Mouse (Mus musculus) T-cell, adult 2 months (primary cell): ENCODE results near the gene Lhpp.

ENCODE experiments used
- DNase-seq: peaks from one replicate; pipeline ENCODE4 v3.0.0; 2022; ENCODE audit warnings: low spot score

Gene Lhpp

DNA sequence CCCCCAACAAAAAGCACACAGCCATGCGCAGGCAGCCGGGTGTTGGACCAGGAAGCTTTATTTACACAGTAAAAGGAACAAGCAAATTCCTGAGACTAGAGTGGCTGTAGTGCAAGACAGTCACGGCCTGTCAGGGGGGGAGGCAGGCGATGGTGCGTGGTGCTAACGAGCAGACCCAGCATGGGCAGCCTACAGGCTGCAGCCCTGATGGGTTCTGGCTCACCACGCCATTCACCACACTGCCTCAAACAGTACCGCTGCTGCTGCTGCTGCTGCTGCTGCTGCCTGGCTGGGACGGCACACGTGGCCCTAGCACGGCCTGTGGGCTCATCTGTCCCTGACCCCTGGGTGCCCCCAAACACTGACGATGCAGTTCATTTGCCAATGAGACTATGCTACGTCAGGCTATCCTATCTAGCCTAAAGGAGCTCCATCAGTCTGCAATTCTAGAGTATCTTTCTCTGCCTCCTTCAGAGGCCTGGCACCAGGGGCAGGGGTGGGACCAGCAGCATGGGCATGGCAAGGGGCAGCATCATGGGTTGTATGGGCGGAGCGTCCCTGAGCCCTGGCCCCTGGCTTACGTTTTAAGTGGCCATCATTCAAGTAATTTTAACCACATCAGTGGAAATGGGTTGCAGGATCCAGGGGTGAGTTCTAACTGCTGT, 101.7 kb downstream of the Lhpp start:
- no peak for DNase-seq

DNA sequence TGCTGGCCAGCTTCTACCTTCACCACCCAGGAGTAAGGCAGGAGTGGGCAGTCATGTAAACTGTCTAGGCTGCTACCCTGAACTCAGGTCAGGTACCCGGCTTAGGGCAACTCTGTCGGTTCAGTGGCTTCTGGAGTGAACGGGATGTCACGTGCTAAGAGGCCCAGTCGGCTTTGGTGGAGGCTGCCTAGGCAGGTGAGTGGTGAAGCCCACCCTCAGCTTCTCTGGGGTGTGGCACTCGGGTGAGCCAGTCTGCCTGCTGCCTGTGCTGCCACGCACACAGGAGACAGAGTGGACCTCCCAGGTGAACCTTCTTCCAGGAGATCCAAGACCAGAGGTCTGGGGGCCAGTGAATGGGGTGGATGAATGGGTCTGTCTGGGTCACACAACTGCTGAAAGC, 102.5 kb downstream of the Lhpp start:
- DNase-seq, result no peak

DNA sequence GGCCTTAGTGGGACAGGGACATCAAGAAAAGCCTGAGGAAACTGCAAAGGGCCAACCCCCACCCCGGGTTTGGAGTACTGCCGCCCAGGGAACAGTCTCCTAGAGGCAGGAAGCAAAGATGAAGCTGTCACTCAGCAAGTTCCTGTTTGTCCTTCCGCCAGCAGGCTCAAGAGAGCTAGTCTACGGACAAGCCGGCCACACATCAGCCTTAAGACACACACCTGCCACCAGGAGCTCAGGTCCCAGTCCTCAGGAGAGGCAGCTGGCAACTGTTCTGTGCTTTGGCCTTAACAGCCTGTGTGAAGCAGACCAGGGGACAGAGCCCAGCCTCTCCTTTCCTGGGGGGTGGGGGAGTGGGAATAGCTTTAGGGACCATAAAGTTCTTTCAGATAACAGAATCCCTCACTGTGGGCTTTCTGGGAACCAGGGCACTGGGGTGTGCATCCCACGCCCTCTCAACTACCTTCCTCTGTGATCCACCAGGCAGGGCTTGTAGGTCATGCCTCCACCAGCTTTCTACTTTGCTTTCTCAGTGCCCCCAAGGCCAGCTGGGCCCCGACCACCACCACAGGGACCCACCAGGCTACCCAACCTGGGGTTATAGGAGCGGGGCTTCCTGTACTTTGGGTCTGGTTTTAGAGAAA, 103.2 kb downstream of the Lhpp start:
- DNase-seq, result no peak

DNA sequence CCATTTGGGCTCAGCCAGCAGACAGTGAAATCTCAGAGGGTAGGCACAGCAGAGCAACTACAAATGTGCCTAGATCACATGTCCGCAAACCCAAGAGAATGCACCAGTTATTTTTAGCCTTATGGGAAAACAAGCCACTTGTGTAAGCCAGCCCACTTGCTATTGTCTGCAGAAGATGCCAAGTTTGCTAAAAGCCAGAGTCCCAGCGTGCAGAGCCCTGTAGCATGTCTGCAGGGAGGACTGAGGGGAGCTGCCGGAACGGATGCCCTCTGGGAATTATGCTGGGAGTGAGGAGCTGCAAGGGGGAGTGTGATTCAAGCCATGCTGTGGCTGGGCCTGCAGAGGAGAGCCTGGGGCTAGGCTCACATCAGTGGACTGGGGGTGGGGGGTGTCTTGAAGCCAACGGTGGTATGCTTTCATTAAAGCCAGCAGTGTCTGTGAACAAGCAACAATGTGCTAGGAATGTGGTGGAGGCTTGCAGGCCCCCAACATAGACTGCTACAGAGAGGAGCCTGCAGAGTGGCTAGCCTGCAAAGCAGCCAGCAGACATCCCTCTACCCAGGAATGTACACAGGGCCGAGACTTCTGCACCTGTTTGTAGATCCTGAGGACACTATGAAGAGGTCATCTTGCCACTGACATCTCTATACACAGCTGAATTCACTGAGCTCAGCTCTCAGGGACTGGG, 103.9 kb downstream of the Lhpp start:
- no peak for DNase-seq

DNA sequence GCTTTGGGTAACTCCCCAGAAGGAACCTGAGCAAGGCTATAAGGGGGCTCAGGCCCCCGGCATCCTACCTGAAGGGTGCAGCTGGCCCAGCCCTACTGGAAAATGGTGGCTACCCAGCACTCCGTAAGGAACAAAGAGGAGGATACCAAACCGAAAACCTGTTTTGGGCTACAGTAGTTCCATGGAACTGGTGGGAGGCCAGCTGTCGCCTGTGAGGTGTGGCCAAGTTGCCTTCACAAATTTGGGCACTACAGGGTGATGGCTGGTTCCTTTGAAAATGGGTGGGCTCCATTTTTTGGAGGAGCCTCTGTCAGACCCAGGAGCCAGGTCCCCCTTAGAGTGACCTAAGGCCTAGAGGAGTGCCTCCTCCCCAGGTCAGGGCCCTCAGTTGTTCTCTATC, 104.8 kb downstream of the Lhpp start:
- DNase-seq, result no peak

DNA sequence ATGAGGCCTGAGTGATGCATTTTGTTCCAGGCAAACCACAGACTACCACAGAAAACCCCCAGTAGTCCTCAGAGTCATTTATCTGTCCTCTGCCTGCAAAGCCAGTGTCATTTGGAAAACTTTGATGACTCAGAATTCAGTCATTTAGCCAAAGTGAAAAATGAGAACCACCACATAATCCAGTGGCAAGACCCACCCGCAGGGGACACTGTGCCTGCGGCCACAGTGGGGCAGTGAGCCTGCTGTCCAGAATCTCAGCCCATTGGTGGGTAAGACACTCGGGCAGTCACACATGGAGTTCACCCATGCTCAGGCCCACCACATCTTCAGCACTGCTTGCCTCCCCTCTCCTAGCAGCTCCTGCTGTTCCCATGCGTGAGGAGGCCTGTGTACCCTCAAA, 109.1 kb downstream of the Lhpp start:
- no peak for DNase-seq

DNA sequence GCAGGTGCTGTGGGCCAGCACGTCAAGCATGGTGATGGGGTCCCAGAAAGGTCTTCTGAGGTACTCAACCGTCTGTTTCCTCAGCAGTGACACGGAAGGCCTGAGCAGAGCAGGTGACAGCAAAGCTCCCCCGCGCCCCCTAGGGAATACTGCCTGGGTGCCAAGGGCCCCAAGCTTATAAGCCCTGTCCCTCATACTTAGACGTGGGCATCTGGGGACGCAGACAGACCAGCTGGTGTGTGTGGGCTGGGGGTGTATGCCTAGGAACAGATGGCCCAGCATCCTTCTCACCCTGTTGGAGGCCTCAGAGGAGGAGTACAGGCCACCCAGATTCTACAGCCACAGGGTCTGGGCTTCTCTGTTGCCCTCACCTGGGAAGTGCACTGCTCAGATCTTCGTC, 110.1 kb downstream of the Lhpp start:
- peak; percentile 13 for DNase-seq

DNA sequence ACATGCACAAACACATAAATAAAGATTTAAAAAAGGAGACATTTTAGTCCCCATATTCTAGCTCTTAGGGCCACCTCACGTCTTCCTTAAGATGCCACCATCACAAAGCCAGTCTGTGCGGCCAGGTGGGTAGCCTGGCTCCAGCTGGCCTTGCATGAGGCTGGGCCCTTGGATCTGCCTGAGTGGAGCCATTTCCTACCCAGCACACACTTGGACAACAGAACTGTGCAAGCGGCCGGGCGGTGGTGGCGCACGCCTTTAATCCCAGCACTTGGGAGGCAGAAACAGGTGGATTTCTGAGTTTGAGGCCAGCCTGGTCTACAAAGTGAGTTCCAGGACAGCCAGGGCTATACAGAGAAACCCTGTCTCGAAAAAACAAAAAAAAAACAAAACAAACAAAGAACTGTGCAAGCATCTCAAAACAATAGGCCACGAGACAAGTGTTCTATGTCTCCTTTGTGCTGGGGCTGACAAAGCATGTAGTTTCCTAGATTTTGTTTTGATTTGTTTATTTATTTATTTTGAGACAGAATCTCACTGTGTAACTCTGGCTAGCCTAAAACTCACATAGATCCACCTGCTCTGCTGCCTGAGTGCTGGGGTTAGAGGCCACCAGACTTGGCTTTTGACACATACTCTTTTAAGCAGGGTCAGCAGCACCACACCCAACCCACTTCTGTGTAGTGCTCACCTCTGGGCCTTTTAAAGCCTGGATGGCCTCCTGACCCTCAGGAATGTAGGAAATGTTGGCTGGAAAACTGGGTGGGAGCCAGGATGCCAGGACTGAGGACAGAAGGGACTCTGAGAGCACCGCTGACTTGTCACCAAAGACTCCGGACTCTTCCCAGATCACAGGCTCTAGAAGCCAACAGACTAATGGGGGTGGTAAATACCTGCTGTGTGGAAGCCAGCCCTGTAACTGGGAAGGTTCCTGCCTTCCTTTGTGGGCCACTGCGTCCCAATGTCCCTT, 112.2 kb downstream of the Lhpp start:
- DNase-seq, result no peak

DNA sequence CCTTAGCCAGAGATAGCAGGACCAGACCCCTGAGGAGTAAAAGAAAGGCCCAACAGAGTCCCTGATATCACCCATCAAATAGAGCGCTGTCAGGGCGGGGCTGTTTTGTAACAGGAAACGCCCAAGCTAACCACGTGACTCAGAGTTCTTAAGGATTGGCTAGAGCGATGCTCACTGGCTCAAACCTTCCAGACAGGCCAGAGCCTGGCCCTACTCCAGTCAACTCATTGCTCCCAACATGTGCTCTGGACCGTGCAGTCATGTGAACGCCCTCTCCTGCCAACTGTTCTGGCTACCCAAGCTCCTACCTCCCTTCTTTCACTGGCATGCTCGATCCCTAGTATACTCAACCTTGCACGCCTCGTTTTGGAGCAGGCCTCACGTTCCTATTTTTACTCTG, 113.5 kb downstream of the Lhpp start:
- DNase-seq, result peak; percentile 17

DNA sequence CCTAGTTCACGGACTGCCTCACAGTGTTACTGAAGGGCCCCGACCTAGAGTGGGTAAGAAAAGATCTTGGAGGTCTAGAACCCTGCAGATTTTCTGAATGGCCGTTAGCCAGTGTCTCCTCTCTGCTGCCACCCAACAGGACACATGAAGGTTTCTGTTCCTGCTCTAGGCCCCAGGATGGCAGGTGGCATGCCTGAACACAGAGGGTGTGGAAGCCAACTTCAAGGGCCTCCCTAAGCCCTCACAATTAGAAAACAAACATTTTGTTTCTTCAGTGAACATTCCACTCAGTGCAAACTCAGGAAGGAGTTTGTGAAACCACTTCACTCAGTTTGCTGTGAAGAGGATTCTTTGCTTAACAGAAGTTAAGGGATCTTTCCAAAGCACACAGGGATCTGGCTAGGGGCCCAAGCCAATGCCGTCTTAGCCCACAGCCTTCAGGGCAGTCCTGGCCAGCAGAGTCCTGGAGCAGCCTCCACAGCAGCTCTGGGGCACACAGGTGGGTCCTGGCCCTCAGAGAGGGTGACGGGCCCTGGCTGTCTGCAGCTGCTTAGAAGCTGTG, 114.1 kb downstream of the Lhpp start:
- DNase-seq, result no peak

DNA sequence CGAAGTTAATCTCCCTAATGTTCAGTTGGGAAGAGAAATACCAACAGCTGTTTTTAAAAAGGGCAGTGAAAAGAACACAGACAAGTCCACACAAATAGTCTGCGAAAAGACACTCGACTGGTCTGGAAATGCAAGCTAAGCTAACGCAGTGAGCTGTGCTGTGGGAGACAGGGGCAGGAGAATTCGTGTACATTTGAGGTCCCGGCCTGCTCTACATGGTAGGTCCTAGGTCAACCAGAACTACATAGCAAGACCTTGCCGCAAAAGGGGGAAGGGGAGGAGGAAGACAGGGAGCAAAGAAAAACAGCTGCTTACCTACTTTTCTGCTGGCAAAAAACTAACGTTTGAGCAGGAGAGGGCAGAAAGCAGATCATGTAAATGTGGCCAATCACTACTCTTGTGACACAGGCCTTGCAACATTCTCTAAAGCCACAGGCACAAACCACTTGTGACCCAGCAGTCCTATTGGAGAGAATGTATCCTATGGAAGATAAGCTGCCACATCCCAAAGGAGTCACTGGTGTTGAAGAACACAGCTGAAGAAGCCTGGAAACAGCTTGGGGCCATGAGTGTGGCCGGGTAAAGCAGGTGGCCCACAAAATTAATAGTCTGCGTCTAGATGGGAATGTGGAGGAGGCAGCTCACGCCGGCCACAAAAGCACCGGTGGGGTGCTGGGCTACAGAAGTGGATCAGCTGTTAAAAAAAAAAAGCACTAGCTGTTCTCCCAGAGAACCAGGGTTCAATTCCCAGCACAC, 115.8 kb downstream of the Lhpp start:
- DNase-seq, result no peak

DNA sequence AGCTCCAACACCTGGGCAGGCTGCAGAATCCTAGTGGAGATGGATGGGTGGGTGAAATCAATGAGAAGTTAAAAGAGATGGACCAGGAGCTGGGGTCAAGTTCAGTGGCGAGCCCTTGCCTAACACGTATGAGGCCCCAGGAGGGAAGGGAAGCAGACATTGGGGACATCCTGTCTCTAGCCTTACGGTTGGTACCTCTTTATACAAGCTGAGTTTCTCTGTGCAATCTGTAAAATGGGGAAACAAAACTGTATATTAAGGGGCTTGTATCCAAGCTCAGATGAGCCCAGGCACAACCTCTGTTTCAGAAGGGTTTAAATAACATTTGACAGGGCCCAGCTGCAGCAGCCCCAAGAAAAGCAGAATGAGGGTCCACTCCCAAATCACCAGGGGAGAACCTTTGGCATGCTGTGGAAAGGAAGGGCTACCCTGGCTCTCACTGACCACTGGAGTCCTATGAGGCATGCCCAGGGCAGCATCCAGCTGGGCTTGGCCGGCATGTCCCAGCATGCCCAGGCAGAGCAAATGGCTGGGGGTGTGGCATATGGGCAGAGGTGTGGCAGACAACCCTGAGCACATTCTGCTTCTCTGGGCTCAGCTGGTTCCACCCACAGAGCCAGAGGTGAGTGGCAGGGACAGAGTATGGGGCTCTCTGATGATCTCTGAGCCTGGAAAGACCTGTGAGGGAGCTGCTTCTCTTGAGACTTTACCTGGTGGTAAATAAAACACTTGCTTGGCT, 118.8 kb downstream of the Lhpp start:
- no peak for DNase-seq

DNA sequence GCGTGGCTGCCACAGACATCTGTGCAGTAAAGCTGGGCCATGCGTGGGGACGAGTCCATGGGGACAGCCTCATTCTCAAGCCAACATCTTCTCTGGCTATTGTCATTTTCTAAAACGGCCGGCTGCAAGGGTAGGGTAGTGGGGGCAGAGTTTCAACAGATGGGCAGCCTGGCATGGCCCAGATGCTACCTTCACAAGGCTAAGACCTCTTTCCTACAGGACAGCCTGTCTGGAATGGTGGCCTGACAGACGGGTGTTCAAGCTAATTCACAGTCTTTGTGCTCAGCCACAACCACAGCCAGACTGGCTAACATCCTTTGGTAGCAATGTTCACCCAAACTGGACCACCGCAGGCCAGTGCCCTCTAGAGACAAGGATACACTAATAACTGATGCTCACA, 120.1 kb downstream of the Lhpp start:
- no peak for DNase-seq

DNA sequence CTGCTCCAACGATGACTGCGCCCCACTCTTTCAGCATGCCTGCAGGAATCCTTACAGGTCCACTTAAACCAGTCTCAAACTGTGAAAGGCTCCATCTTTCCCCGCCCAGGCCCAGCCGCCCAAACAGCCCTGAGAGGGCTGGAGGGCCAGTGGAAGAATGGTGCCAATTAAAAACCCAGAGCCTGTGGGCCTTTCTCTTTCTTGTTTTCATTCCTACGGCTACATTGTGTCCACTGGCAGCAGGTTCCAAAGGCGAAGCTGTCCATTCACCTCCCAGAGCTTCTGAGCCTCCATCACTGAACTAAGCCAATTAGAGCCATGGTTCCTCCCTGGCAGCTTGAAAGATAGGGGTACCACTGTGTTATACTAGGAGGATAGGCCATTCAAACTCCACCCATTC, 121.1 kb downstream of the Lhpp start:
- no peak for DNase-seq

DNA sequence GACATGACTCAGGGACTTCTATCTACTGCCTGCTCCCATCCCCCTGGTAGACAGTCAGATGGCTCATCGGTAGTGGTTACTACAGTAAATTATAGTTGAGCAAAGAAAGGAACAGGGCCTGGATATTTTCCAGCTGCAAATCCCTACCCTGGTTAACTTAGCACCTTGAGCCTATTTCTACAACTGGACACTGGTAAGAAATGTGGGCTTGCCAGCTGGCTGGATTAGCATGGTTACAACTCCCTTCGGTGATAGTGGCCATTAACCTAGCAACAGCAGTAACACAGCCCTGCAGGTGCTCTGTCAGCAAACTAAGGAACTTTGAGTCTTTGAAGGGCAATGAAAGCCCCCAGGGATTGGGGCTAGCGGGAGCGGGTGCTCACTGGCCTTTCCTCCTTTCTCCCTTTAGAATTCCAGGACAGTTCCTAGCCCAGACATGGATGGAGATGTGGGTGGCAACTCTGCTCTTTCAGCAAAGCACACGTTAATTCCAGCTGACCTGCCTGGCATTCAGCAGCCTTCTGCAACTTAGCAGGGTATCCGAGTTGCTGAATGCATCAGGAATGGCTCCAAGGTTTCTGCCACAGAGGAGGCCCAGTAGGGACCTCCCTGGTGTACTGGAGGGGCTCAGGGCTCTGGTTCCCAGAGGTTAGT, 121.8 kb downstream of the Lhpp start:
- DNase-seq, result no peak

DNA sequence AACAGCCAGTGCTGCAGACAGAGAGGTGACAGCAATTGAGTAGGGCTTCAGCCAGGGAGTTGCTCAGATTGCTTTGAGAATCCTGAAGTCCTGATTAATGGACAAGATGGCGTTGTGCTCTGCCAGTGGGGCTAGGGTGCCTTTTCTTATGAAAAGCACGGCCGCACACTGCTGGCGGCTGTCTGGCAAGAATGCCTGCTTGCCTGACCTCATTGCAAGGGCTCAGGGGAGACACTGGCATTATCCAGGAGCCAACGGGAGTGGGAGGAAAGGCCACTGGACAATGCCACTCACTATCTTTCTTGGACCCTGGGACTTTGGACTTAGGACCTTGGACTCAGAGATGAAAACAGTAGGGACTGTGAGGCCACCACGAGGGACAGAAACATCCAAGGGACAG, 123.1 kb downstream of the Lhpp start:
- DNase-seq, result no peak

DNA sequence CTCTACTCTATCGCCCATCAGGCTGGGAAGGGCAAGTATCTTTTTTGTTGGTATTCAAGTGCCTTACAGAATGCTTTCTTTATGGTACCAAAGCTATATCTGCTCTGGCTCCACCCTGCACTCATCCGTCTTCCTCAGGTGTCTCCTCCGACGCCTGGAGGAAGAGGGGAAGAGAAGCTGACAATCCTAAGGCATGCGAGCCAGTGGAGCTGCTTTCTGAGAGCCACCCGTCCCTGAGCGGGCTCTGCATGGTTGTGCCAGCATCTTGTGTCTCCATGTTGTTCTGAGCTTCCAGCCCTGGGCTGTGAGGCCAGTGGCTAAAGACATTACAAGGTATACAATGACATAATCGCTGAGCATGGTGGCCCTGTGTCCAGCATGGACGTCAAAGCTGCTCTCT, 123.8 kb downstream of the Lhpp start:
- DNase-seq, result no peak

DNA sequence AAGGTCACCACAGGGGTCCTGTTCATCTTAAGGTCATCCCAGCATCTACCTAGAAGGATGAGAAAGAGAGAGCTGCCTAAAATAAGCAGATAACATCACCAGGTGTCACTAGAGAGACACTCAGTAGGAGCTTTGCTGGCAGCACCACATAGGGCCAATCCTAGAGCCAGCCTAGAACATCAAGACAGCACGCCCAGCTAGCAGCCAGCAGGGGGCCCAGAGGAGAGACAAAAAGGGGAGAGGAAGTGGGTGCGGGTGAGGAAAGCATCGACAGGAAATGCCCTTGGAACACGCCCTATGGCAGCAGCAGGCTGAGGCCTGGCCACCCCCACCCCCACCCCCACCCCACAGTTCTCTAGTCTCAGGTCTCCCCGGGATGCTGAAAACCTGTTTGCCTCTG, 124.7 kb downstream of the Lhpp start:
- peak; percentile 97 for DNase-seq

DNA sequence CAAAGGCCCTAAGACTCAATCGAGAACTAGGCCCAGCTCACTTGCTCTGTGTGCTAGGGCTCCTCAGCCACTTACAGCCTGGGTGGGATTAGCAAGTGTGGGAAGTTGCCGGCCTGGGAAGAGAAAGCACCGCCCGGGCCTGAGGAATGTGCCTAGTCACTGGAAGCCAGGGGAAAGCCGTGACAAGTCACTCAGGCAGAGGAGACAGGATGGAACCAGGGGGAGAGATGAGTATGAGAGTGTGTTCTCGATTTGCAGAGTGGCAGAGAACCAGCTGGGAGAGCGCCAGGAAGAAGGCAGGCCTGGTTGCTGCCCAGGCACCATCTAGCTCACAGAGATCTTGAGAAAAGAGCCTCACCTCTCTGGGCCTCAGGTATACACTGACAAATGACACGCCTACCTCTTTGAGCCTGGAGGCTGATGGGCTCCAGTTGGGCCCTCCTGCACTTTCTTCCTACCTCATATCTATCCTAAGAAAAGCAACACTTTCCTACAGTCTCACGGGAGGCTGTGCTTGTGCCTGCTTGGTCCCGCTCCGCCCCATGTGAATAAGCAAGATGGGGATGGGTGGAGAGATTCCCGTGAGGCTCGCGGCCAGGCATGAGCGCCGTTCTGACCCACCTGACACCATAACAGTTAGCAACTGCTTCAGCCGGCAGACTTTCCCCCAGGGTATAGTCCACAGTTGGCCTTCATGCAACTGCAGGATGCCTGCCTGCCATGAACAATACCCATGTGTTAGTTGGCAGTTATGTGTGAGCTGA, 125.8 kb downstream of the Lhpp start:
- no peak for DNase-seq
